26 mouse cellular contexts compared by ENCODE assay signal in the genomic region with DNA sequence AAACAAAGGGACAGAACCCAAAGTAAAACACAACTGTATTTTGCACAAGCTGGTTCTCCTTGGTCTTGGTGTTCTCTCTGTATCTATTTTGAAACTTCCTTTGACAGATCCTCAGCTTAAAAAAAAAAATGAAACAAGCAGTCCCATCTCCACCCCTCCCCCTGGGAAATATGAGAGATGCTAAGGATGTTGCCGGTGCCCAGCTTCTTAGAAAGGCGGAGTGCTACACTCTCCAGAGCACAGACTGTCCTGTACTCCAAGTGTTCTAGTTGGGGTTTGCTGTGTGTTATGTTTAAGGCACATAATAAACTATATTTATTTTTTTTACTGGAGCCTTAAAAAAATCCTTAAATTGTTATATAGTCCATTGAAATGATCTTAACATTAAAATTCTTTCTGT.
"Had no signal": no experiment of that assay in that cellular context is flagged by ENCODE, and none has a peak within 500 bp of the region (broad histone marks: within the 10 kb centered on the region; RNA-seq: fewer than 3 reads in every experiment).

No protein-coding gene starts in this region.

- H3K4me3 ChIP-seq: heart, adult 2 months; heart, embryonic 13.5 days; heart, embryonic 15.5 days; hindbrain, embryonic 10.5 days; hindbrain, embryonic 12.5 days; intestine, embryonic 15.5 days; layer of hippocampus, adult 2 months; left cerebral cortex, adult 2 months; limb, embryonic 10.5 days; limb, embryonic 12.5 days had no signal

- H3K27me3 ChIP-seq: heart, embryonic 13.5 days; heart, embryonic 15.5 days; hindbrain, embryonic 12.5 days; intestine, embryonic 15.5 days; limb, embryonic 12.5 days had no signal

- H3K9me3 ChIP-seq: heart, embryonic 13.5 days; heart, embryonic 15.5 days; hindbrain, embryonic 10.5 days; hindbrain, embryonic 12.5 days; intestine, embryonic 15.5 days; limb, embryonic 10.5 days; limb, embryonic 12.5 days had no signal

- H3K36me3 ChIP-seq: heart, embryonic 13.5 days; heart, embryonic 15.5 days; hindbrain, embryonic 10.5 days; hindbrain, embryonic 12.5 days; intestine, embryonic 15.5 days; limb, embryonic 10.5 days; limb, embryonic 12.5 days had no signal

- H3K4me2 ChIP-seq: heart, embryonic 11.5 days; heart, embryonic 13.5 days; heart, embryonic 15.5 days; hindbrain, embryonic 12.5 days; hindbrain, embryonic 14.5 days; intestine, embryonic 15.5 days; limb, embryonic 12.5 days; liver, embryonic 11.5 days had no signal

- DNase-seq: gastrocnemius, postnatal 10 days; gastrocnemius, postnatal 36 days; heart, adult 2 months; heart, postnatal 14 days; heart, postnatal 4 days; kidney, adult 18-20 months; kidney, adult 8-10 months; kidney, postnatal 10 days; kidney, postnatal 25 days; kidney, postnatal 4 days; liver had no signal

- H3K9ac ChIP-seq: heart, embryonic 13.5 days; heart, embryonic 15.5 days; hindbrain, embryonic 12.5 days; hindbrain, embryonic 14.5 days; intestine, embryonic 15.5 days; limb, embryonic 12.5 days had no signal

- H3K4me1 ChIP-seq: hindbrain, embryonic 10.5 days; hindbrain, embryonic 12.5 days had no signal

- H3K27ac ChIP-seq: heart, adult 2 months; heart, embryonic 13.5 days; heart, embryonic 15.5 days; hindbrain, embryonic 10.5 days; hindbrain, embryonic 12.5 days; hindbrain, embryonic 14.5 days; intestine, embryonic 15.5 days; layer of hippocampus, adult 2 months; left cerebral cortex, adult 2 months; limb, embryonic 10.5 days; limb, embryonic 12.5 days had no signal

- ATAC-seq: hindbrain, embryonic 16.5 days; inflammation-experienced regulatory T-cells, adult 6 months; intestine, embryonic 15.5 days; intestine, postnatal 0 days had no signal
